Mouse (Mus musculus): ENCODE measurements around the gene Eya2. TPM values are rescaled to one million over a fixed set of nuclear protein-coding genes. Genes with fewer than 3 reads are reported as not detected.

The Eya2 gene
- total RNA-seq, 2 experiments from 2014 or later: 1.4 to 1.6 TPM

- DNase-seq: no peak
- intact Hi-C loops (cut with DNase I): no loop called here
Measured at GRCm38 (mm10) chr2:165643596-165643995, 48.8 kb downstream of the Eya2 start.

GRCm38 (mm10) chr2:165644057-165644456, 49.2 kb downstream of the Eya2 start:
- intact Hi-C loops (cut with DNase I): no loop called here
- no peak for DNase-seq

DNA sequence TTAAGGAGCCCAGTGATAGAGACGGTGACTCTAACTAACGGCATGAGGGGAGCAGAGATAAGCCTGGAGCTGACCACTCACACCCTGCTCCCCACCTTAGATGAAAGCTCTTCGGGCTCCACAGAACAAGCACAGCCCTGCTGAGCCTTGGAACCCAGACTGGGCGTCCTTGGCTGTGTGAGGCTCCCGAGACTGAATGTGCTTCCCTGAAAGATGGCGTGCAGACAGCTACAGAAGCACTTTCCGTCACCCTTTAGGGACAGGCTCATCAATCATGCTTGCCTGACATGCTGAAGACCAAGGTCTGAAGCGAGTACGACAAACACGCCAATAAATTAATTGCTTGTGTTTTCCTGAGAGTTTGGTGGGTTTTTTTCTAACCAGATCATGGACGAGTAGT, 56.2 kb downstream of the Eya2 start:
- intact Hi-C loops (cut with DNase I): no loop called here
- no peak for DNase-seq

- no peak for DNase-seq
- intact Hi-C loops (cut with DNase I): no loop called here
Measured at GRCm38 (mm10) chr2:165652281-165652680, 57.4 kb downstream of the Eya2 start.

GRCm38 (mm10) chr2:165653001-165653921, 58.4 kb downstream of the Eya2 start:
- intact Hi-C loops (cut with DNase I): no loop called here
- peak; percentile 35 to 49 for DNase-seq

- intact Hi-C loops (cut with DNase I): no loop called here
Measured at GRCm38 (mm10) chr2:165654151-165654550, 59.3 kb downstream of the Eya2 start.

GRCm38 (mm10) chr2:165654696-165655491, 60.1 kb downstream of the Eya2 start:
- intact Hi-C loops (cut with DNase I): no loop called here

More at GRCm38 (mm10) chr2:165654151-165654550, 59.3 kb downstream of the Eya2 start:
- no peak for DNase-seq

GRCm38 (mm10) chr2:165656541-165656940, 61.7 kb downstream of the Eya2 start:
- intact Hi-C loops (cut with DNase I): no loop called here
- DNase-seq: no peak

More at GRCm38 (mm10) chr2:165654696-165655491, 60.1 kb downstream of the Eya2 start:
- no peak for DNase-seq

DNA sequence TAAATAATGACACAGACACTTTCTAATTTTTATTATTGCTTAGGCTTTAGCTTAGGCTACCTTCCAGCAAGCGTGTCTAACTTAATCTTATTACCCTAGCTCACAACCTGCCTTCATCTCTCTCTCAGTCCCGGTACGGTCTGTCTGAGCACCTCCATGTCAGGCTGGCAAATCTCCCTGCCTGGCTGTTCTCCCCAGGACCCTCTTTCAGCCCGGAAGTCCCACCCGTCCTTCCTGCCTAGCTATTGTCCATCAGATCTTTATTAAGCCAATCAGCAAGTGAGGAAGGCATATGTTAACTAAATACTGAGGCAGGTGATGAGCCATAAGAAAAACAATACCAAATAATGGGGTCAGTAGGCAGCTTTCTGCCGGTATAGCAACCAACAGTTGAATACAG, 62.1 kb downstream of the Eya2 start:
- intact Hi-C loops (cut with DNase I): no loop called here
- no peak for DNase-seq

- no peak for DNase-seq
- intact Hi-C loops (cut with DNase I): no loop called here
Measured at GRCm38 (mm10) chr2:165659552-165659951, 64.7 kb downstream of the Eya2 start.

DNA sequence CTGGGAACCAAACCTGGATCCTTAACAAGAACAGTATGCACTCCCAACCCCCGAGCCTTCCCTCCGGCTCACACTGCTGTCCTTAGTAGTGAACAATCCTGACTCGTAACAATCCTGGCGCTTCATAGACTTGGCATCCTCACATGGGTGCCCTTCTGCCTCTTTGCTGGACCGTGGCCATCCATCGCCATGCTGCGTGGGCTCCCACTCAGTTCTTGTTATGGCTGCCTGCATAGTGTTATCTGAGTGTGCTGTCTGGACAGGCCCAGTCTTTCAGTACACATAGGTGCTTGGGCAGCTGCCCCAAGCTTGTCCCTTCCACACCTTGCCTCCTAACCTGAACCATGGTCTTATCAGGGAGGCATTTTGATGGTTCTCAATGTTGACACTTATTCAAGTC, 68.4 kb downstream of the Eya2 start:
- DNase-seq: no peak
- intact Hi-C loops (cut with DNase I): no loop called here

DNA sequence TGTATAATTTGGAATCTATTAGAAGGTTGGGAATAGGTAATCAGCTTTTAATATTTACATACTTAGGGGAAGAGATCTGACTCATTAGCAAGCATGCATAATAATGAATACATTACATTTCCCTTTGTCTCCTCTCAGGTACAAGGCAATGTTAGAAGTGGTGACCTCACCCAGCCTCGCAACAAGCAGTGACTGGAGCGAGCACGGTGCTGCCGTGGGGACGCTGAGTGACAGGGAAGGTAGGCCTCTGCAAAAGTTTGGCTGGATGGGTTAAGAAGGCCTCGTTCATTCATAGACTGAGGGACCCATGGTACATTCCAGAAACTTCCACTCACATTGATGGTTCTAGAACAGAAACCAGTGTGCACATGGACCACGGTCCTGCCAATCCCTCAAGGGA, 69.8 kb downstream of the Eya2 start:
- intact Hi-C loops (cut with DNase I): no loop called here
- DNase-seq: no peak

DNA sequence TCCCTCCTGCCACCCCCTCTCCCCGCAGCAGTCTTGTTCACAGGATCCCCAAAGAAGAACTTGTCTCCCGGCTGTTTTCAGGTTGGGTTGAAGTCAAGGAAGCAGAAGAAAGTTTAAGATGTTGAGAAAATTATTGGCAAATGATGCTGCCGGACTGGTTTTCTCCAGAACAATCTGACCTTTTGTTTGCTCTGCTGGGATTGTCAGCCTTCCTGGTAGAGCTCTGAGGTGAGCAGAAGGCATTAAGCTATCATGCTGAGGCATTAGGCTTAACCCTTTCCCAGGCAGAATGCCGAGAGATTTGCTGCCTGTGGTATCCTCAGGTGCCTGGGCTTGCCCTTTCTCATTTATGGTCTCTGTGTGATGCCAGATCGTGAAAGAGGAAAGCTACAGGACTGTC, 70.3 kb downstream of the Eya2 start:
- intact Hi-C loops (cut with DNase I): no loop called here
- DNase-seq: no peak

- no peak for DNase-seq
- intact Hi-C loops (cut with DNase I): no loop called here
Measured at GRCm38 (mm10) chr2:165667096-165667495, 72.3 kb downstream of the Eya2 start.

GRCm38 (mm10) chr2:165682719-165683118, 87.9 kb downstream of the Eya2 start:
- DNase-seq: no peak
- intact Hi-C loops (cut with DNase I): loop anchor here (10.0 kb wide), 1 partner anchor 158 kb away; no protein-coding TSS in a partner anchor

DNA sequence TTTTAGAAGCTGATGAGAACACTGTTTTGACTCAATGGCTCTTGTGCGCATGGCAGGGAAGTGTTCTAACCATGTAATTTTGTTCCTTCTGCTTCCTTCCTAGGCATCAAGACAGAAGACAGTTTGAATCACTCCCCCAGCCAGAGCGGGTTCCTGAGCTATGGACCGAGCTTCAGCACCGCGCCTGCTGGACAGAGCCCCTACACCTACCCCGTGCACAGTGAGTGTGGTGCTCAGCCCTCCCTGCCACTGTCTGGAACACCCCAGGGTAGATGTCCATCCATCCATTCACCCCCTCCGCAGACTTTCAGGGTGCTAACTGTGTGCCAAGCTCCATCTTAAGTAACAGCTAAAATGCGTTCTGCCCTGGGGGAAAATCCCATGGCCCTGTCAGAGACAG, 92.7 kb downstream of the Eya2 start:
- intact Hi-C loops (cut with DNase I): loop anchor here (10.0 kb wide), 1 partner anchor 163 kb away; no protein-coding TSS in a partner anchor
- DNase-seq: no peak

- no peak for DNase-seq
- intact Hi-C loops (cut with DNase I): loop anchor here (10.0 kb wide), 1 partner anchor 164 kb away; no protein-coding TSS in a partner anchor
Measured at GRCm38 (mm10) chr2:165688896-165689295, 94.1 kb downstream of the Eya2 start.

- intact Hi-C loops (cut with DNase I): no loop called here
- DNase-seq: no peak
Measured at GRCm38 (mm10) chr2:165691016-165691415, 96.2 kb downstream of the Eya2 start.

DNA sequence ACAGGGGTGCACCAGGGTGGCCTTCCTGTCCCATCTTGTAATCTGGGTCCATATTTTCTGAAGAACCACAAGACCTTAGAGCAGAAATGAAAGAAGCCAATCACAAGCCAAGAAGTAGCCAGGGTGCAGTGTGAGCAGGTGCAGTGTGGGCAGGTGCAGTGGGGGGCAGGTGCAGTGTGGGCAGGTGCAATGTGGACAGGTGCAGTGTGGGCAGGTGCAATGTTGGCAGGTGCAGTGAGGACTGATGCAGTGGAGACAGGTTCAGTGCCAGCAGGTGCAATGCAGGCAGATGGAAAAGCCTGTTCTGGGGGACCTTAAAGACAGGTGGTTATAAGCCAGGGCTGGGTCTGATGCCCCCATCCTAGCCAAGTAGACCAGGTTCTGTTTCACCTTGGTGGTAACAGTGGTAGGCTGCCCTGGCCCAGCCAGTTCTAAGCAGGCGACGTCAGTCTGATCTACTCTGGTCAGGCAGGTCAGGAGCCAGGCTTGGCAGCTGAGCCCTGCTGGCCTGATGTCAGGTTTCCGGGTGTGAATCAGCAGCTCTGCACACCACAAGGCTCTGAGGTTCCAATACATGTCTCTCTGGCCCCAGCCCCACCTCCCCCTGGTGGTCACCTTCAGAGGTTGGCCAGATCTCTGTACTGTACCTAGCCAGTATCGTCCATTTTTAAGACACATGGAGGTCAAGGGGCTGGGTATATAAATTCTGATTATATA, 98.3 kb downstream of the Eya2 start:
- peak; percentile 37 to 55 for DNase-seq
- intact Hi-C loops (cut with DNase I): no loop called here

DNA sequence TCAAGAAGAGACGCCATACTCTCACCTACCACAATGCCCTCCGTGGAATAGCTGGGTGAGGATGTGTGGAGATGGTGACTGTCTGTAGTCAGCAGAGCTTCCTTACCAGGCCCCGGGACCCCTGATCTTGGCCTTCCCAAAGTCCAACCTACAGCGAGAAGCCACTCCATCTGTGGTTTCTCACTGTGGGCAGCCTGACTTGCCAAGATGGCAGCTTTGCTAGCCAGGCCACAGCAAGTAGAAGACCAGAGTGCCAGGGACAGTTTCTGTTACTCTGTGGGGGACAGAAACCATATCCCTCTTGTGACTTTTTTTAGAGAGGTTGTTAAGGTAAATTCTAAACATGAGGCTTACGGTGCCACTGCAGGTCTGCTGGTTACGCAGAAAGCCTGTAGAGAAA, 99.9 kb downstream of the Eya2 start:
- intact Hi-C loops (cut with DNase I): no loop called here
- no peak for DNase-seq
